Mouse (Mus musculus): ENCODE data around the gene Sntb2.

GRCm38 (mm10) chr8:107035641-107036040 is 100.1 kb downstream of the Sntb2 start:
- TF ChIP-seq CTCF (IDR thresholded peaks at IDR 0.05; ENCODE audit: low read depth) (no peak), EP300 (IDR thresholded peaks at IDR 0.05; ENCODE audit: low read depth) (no peak)

Measured in heart, postnatal 0 days (tissue).